17 mouse cellular contexts compared by ENCODE assay signal in the genomic region with DNA sequence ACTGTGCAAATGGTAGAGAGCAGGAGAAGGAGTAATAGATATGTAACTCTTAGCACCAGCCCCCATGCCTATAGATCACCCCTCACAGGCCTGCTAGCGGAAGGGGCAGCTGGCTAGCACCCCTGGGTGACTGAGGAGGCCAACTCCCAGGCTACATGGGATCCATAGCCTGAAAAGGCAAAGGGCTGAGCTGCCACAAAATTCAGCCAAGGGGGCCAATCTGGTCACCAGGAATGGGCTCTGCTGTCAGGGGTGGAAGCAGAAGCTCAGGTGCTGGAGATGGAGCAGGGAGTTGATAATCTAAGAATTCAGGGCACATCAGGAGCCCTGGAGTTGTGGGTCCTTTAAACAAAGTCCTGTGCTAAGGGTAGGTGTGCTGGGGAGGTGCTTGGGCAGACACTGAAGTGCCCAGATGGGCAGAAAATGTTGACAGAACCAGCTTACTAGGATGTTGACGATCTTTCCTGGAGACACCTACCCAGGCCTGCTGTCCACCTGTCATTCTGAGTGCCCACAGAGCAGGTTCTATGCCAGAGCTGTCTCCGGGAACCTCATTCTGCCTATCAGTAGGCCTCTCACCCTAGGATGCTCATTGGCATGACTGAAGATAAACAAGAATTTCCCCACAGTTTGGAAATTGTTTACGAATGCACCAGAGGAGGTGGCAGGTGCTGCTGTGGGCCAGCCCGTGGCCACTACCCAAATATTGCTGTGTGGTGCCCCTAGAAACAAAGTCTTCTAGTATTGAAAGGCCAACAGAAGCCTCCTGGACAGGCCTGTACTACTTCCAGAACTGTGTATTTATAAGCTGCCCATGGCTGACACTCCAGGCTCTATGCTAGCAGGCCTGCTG. TPM values are rescaled to one million over a fixed set of nuclear protein-coding genes. Genes with fewer than 3 reads are reported as not detected.
A peak's percentile ranks its signal among the peaks of the same experiment; 100 is the strongest.
DNase-seq lines count a peak whose midpoint lies in the region; ATAC-seq and TF ChIP-seq lines count a peak whose summit lies in the region.
"Had no signal": no experiment of that assay in that cellular context is flagged by ENCODE, and none has a peak within 500 bp of the region (broad histone marks: within the 10 kb centered on the region; RNA-seq: fewer than 3 reads in every experiment).

No protein-coding gene starts in this region.

- TF ChIP-seq POLR2A in heart, adult 2 months (IDR thresholded peaks at IDR 0.05; ENCODE audit: insufficient read depth, low read depth, low read length): 0 out of 2 replicates have a peak, but pooled peaks have one; percentile 14

- intact Hi-C loops in heart, adult 2 months (cut with DNase I): no loop called here

- H3K36me3 ChIP-seq in heart, adult 2 months (ENCODE audit: control insufficient read depth, insufficient read depth, low read length): peaks cover 4% of the 10 kb centered on the region
- H3K36me3 ChIP-seq in heart, embryonic 11.5 days (ENCODE audit: control insufficient read depth, insufficient read depth, low read length): peaks cover 22% of the 10 kb centered on the region

- TF ChIP-seq CTCF in heart, adult 2 months (IDR thresholded peaks at IDR 0.05): no peak

- H3K9ac ChIP-seq in heart, adult 2 months (ENCODE audit: low read depth, low read length): no peak overlapping the region
- H3K9ac ChIP-seq in heart, embryonic 11.5 days (ENCODE audit: low read depth, low read length): no peak overlapping the region
- H3K9ac ChIP-seq: embryonic facial prominence, embryonic 15.5 days; forebrain, embryonic 12.5 days; heart, embryonic 13.5 days had no signal

- no peaks in the 10 kb centered on the region for H3K79me2 ChIP-seq in heart, adult 2 months (replicated peaks; ENCODE audit: control insufficient read depth, insufficient read depth, low read length)

- H3K9me3 ChIP-seq in heart, embryonic 11.5 days (replicated peaks; ENCODE audit: control insufficient read depth, low read length): no peaks in the 10 kb centered on the region
- H3K9me3 ChIP-seq: embryonic facial prominence, embryonic 15.5 days; forebrain, embryonic 12.5 days; heart, embryonic 13.5 days had no signal

- peaks cover 2% of the 10 kb centered on the region; the same call in 1 of the 2 replicates for H3K4me1 ChIP-seq in heart, adult 2 months (ENCODE audit: control insufficient read depth, insufficient read depth, low read length)
- no peaks in the 10 kb centered on the region for H3K4me1 ChIP-seq in heart, embryonic 11.5 days (ENCODE audit: control insufficient read depth, insufficient read depth, low read length)

- no peak overlapping the region for H3K4me2 ChIP-seq in heart, embryonic 11.5 days
- H3K4me2 ChIP-seq: embryonic facial prominence, embryonic 15.5 days; forebrain, embryonic 12.5 days; heart, embryonic 13.5 days; midbrain, embryonic 11.5 days had no signal

- DNase-seq in heart, adult 2 months: peak in 1 of 2 experiments; percentile 1
- DNase-seq in CD4-positive helper T cell, adult 2 months (ENCODE audit: low read depth, low spot score): peak; percentile 0
- DNase-seq in cerebellum, adult 11-12 months: peak; percentile 58
- peak; percentile 1 to 3 for DNase-seq in layer of hippocampus, postnatal 14 days (ENCODE audit: low spot score in 2 of 2)
- no peak for DNase-seq in thymus, postnatal 0 days (ENCODE audit: low spot score)
- DNase-seq in kidney, adult 11 months: no peak
- no peak for DNase-seq in retina, postnatal 1 day
- DNase-seq: heart, postnatal 4 days; lung, adult 2 months had no signal

- no peak overlapping the region for H3K4me3 ChIP-seq in heart, adult 2 months
- no peak overlapping the region for H3K4me3 ChIP-seq in heart, embryonic 11.5 days (ENCODE audit: low read depth, low read length)
- H3K4me3 ChIP-seq: embryonic facial prominence, embryonic 15.5 days; forebrain, embryonic 12.5 days; heart, embryonic 13.5 days had no signal

- WGBS in heart, adult 2 months: 77% methylated on average over 5 of the region's 5 CpGs
- 66% methylated on average over 5 of the region's 5 CpGs for WGBS in heart, embryonic 11.5 days (ENCODE audit: insufficient replicate concordance)

- H3K27me3 ChIP-seq in heart, adult 2 months (ENCODE audit: control insufficient read depth, insufficient read depth, low read length): no peaks in the 10 kb centered on the region
- H3K27me3 ChIP-seq in heart, embryonic 11.5 days (ENCODE audit: control insufficient read depth, insufficient read depth, low read length): no peaks in the 10 kb centered on the region
- H3K27me3 ChIP-seq: embryonic facial prominence, embryonic 15.5 days; forebrain, embryonic 12.5 days; heart, embryonic 13.5 days had no signal

- TF ChIP-seq EP300 in heart, adult 2 months (IDR thresholded peaks at IDR 0.05; ENCODE audit: insufficient read depth, low read depth, low read length): no peak

- no peak overlapping the region for H3K27ac ChIP-seq in heart, adult 2 months
- H3K27ac ChIP-seq in heart, embryonic 11.5 days (ENCODE audit: low read depth, low read length): no peak overlapping the region
- H3K27ac ChIP-seq: embryonic facial prominence, embryonic 15.5 days; forebrain, embryonic 12.5 days; heart, embryonic 13.5 days; macrophage had no signal

- ATAC-seq in heart, embryonic 11.5 days (replicated peaks; ENCODE audit: insufficient number of reproducible peaks, low FRiP score, low TSS enrichment): no peak

RNA-seq across cellular contexts. Expression of a gene that starts 5.4 kb away (rescaled TPM):
- total RNA-seq in heart, adult 2 months (2021): 1 to 10 TPM; 3.2 to 4.8 TPM
- 0.92 and 1.8 TPM in 2 replicates for polyA plus RNA-seq in heart, adult 2 months (2012; rRNA removed)
- 28.8 and 31.2 TPM in 2 replicates for polyA plus RNA-seq in heart, embryonic 11.5 days (2014; fragmentation: Nextera tagmentation; extraction: Ambion mirVana)
- 1 to 10 TPM; 5.8 to 7.5 TPM for total RNA-seq in layer of hippocampus, postnatal 14 days (2021)
- 67.1 and 68.3 TPM in 2 replicates for polyA plus RNA-seq in thymus, postnatal 0 days (2015; fragmentation: Nextera tagmentation; extraction: Ambion mirVana)

RNA-seq across cellular contexts. Expression of a gene that starts 5.5 kb away (rescaled TPM):
- 1 to 10 TPM; 7.0 TPM for total RNA-seq in heart, adult 2 months (2021)
- polyA plus RNA-seq in heart, adult 2 months (2012; rRNA removed): 3.4 and 4.3 TPM in 2 replicates
- polyA plus RNA-seq in heart, embryonic 11.5 days (2014; fragmentation: Nextera tagmentation; extraction: Ambion mirVana): 0.38 and 0.52 TPM in 2 replicates
- total RNA-seq in layer of hippocampus, postnatal 14 days (2021): under 1 TPM; 0.67 to 0.81 TPM
- polyA plus RNA-seq in thymus, postnatal 0 days (2015; fragmentation: Nextera tagmentation; extraction: Ambion mirVana): 0.58 and 0.96 TPM in 2 replicates
- total RNA-seq: liver, adult 2 months had no signal
- polyA plus RNA-seq: liver, adult 2 months; macrophage; small intestine, adult 2 months had no signal

RNA-seq across cellular contexts. Expression of a gene that starts 12.7 kb away (rescaled TPM):
- total RNA-seq in heart, adult 2 months (2021): 10 to 100 TPM; 63.3 to 71.4 TPM
- 78.1 and 89.8 TPM in 2 replicates for polyA plus RNA-seq in heart, adult 2 months (2012; rRNA removed)
- 23.3 and 26.7 TPM in 2 replicates for polyA plus RNA-seq in heart, embryonic 11.5 days (2014; fragmentation: Nextera tagmentation; extraction: Ambion mirVana)
- total RNA-seq in layer of hippocampus, postnatal 14 days (2021): 10 to 100 TPM; 79.2 to 89.4 TPM
- 45.3 and 50.3 TPM in 2 replicates for polyA plus RNA-seq in thymus, postnatal 0 days (2015; fragmentation: Nextera tagmentation; extraction: Ambion mirVana)

Comparison
In these comparisons a context has a peak if more than half of its experiments do, and no peak if none do; other contexts are left out.
1. RNA of a gene that starts 5.4 kb away (polyA plus RNA-seq): 67.1 to 68.3 TPM in thymus, postnatal 0 days and 28.8 to 31.2 TPM in heart, embryonic 11.5 days; 0.92 to 1.8 TPM in heart, adult 2 months; every median in the first group is over 10 times any median in the second.
2. DNase-seq: peak in CD4-positive helper T cell, adult 2 months (single experiment), cerebellum, adult 11-12 months (single experiment) and layer of hippocampus, postnatal 14 days (2 of 2); none in thymus, postnatal 0 days (single experiment), kidney, adult 11 months (single experiment) and retina, postnatal 1 day (single experiment).